Mouse (Mus musculus): ENCODE data around the gene Shld2. TPM values are rescaled to one million over a fixed set of nuclear protein-coding genes. Genes with fewer than 3 reads are reported as not detected.

Shld2 gene
- polyA plus RNA-seq, 1 experiment from 2014 or later, result 9.0 TPM

DNA sequence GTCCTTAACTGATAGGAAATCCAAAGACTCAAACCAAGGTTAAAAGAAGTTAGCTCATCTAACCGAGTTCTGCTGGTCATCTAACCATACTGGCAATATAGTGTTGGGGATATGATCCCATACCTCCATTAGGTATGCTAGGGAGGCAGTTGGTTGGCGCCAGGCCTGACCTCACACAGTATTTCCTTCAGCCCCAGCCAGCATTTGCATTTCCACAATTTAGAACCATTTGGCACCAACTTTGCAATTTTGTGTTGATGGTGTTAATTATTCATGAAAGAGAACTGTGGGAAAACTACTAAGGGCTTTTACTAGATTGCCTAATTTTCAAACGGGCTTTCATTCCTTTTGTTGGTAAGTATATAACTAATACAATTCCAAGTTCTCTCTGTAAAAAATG is 21.6 kb upstream of the Shld2 start:
- Histone ChIP-seq H3K4me3 (ENCODE audit: low read depth, low read length) (no peak overlapping the region), H3K4me2 (ENCODE audit: low read depth, low read length, severe bottlenecking) (no peak overlapping the region), H3K9me3 (ENCODE audit: control insufficient read depth, low read length) (no peaks in the 10 kb centered on the region), H3K27me3 (ENCODE audit: control insufficient read depth, insufficient read depth, low read length) (no peaks in the 10 kb centered on the region), H3K9ac (ENCODE audit: low read length) (no peak overlapping the region), H3K36me3 (ENCODE audit: control insufficient read depth, insufficient read depth, low read length) (peaks cover 5% of the 10 kb centered on the region; the same call in 1 of the 2 replicates), H3K27ac (ENCODE audit: low read depth, low read length) (no peak overlapping the region), H3K4me1 (replicated peaks; ENCODE audit: control insufficient read depth, insufficient read depth, low read length) (no peaks in the 10 kb centered on the region)
- DNase-seq (ENCODE audit: low spot score) (no peak), ATAC-seq (replicated peaks; ENCODE audit: low FRiP score) (no peak)
- WGBS, result 90% methylated on average over 3 of the region's 3 CpGs

DNA sequence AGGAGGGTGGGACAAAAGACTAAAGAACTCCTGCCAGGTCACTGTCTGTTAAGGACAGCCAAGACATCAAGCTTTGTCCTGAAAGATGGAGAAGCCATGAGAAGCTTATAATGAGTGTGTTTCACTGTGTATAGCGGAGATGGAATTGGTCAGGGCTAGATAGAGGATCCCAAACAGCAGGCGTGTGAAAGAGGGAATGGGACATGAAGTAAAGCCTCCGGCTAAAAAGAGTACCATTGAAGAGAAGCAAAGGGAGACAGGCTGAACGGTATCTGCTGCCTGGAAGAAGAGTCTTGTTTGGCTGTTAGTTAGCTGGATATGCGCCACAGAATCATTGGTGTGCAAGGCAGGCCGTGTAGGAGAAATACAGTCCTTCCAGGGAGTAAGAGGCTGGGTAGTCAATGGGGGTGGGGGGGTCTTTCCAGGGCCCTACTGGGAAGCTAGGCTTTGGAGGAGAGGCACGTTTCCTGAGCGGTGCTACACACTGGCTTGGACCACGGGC is 20.4 kb upstream of the Shld2 start:
- Histone ChIP-seq H3K4me2 (ENCODE audit: low read depth, low read length, severe bottlenecking) (no peak overlapping the region), H3K9me3 (ENCODE audit: control insufficient read depth, low read length) (no peaks in the 10 kb centered on the region), H3K4me1 (replicated peaks; ENCODE audit: control insufficient read depth, insufficient read depth, low read length) (no peaks in the 10 kb centered on the region), H3K27ac (ENCODE audit: low read depth, low read length) (no peak overlapping the region), H3K4me3 (ENCODE audit: low read depth, low read length) (no peak overlapping the region), H3K9ac (ENCODE audit: low read length) (no peak overlapping the region), H3K27me3 (ENCODE audit: control insufficient read depth, insufficient read depth, low read length) (no peaks in the 10 kb centered on the region), H3K36me3 (ENCODE audit: control insufficient read depth, insufficient read depth, low read length) (peaks cover 5% of the 10 kb centered on the region; the same call in 1 of the 2 replicates)
- no peak for DNase-seq (ENCODE audit: low spot score)
- ATAC-seq (replicated peaks; ENCODE audit: low FRiP score), result no peak
- 86% methylated on average over 9 of the region's 9 CpGs for WGBS

DNA sequence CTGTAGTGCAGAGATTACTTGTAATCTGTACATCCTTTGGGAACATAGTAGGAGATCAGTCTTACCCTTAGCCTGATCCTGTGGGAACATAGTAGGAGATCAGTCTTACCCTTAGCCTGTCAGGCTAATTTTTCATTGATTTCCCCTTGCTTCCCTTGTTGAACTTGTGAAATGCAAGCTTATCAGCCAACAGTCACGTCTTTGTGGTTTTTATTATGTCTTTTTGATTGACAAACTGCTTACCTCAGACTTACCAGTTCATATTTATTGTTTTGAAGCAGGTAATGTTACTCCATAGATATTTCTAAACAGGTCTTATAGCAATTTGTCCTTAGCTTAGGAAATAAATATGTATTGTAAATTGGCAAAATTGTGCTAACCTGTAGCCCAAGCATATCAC is 17.3 kb upstream of the Shld2 start:
- Histone ChIP-seq H3K27me3 (ENCODE audit: control insufficient read depth, insufficient read depth, low read length) (no peaks in the 10 kb centered on the region), H3K4me3 (ENCODE audit: low read depth, low read length) (no peak overlapping the region), H3K9me3 (ENCODE audit: control insufficient read depth, low read length) (no peaks in the 10 kb centered on the region), H3K27ac (ENCODE audit: low read depth, low read length) (no peak overlapping the region), H3K9ac (ENCODE audit: low read length) (no peak overlapping the region), H3K4me1 (replicated peaks; ENCODE audit: control insufficient read depth, insufficient read depth, low read length) (no peaks in the 10 kb centered on the region), H3K36me3 (ENCODE audit: control insufficient read depth, insufficient read depth, low read length) (peaks cover 2% of the 10 kb centered on the region; the same call in 1 of the 2 replicates), H3K4me2 (ENCODE audit: low read depth, low read length, severe bottlenecking) (no peak overlapping the region)
- ATAC-seq (replicated peaks; ENCODE audit: low FRiP score), result no peak
- DNase-seq (ENCODE audit: low spot score), result no peak
- 76% methylated on average over 1 of the region's 1 CpGs for WGBS

DNA sequence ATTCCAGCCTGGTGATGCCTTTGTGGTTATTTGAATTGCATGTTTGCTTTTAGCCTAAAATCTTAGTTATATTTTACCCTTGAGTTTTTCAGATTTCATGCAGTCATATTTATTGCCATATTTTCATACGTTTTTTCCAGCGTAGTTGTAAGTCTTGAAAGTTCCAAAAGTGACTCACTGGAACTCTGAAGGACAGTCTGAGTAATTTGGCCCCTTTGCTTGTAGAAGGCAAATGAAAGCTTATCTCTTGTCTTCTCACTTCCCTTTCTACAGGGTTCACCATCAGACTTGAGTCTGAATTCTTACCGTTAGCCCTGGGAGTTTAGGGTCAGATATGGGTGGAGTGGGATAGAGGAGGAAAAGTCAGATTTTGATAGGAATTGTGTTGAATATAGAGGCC is 16.3 kb upstream of the Shld2 start:
- no peak overlapping the region for H3K27ac ChIP-seq (ENCODE audit: low read depth, low read length)
- no peak overlapping the region for H3K4me3 ChIP-seq (ENCODE audit: low read depth, low read length)
- no peaks in the 10 kb centered on the region for H3K9me3 ChIP-seq (ENCODE audit: control insufficient read depth, low read length)
- H3K27me3 ChIP-seq (ENCODE audit: control insufficient read depth, insufficient read depth, low read length), result no peaks in the 10 kb centered on the region
- WGBS, result 95% methylated on average over 3 of the region's 3 CpGs
- H3K36me3 ChIP-seq (ENCODE audit: control insufficient read depth, insufficient read depth, low read length), result peaks cover 2% of the 10 kb centered on the region; the same call in 1 of the 2 replicates
- no peak for DNase-seq (ENCODE audit: low spot score)
- H3K4me2 ChIP-seq (ENCODE audit: low read depth, low read length, severe bottlenecking), result no peak overlapping the region
- H3K4me1 ChIP-seq (replicated peaks; ENCODE audit: control insufficient read depth, insufficient read depth, low read length), result no peaks in the 10 kb centered on the region
- no peak for ATAC-seq (replicated peaks; ENCODE audit: low FRiP score)
- H3K9ac ChIP-seq (ENCODE audit: low read length), result no peak overlapping the region

DNA sequence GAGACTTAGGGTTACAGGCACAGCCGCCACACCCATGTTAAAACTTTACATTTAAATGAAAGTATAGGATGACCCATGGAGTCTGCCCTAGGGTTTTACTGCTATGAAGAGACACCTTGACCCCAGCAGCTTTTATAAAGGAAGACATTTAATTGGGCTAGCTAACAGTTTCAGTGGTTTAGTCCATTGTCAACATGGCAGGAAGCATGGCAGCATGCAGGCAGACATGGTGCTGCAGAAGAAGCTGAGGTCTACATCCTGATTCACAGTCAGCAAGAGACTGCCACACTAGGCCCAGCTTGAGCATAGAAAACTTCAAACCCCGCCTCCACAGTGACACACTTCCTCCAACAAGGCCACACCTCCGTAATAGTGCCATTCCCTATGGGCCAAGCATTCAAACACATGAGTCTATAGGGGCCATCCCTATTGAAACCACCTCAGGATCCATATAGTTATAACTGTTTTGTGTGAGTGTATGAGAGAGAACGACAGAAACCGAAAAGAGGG is 13.3 kb upstream of the Shld2 start:
- no peak overlapping the region for H3K9ac ChIP-seq (ENCODE audit: low read length)
- H3K27ac ChIP-seq (ENCODE audit: low read depth, low read length), result no peak overlapping the region
- ATAC-seq (replicated peaks; ENCODE audit: low FRiP score) (no peak), DNase-seq (ENCODE audit: low spot score) (no peak)
- WGBS, result 96% methylated on average over 5 of the region's 5 CpGs
- no peak overlapping the region for H3K4me3 ChIP-seq (ENCODE audit: low read depth, low read length)
- H3K27me3 ChIP-seq (ENCODE audit: control insufficient read depth, insufficient read depth, low read length), result no peaks in the 10 kb centered on the region
- H3K4me1 ChIP-seq (replicated peaks; ENCODE audit: control insufficient read depth, insufficient read depth, low read length), result no peaks in the 10 kb centered on the region
- H3K4me2 ChIP-seq (ENCODE audit: low read depth, low read length, severe bottlenecking), result no peak overlapping the region
- no peaks in the 10 kb centered on the region; the same call in 1 of the 2 replicates for H3K36me3 ChIP-seq (ENCODE audit: control insufficient read depth, insufficient read depth, low read length)
- no peaks in the 10 kb centered on the region for H3K9me3 ChIP-seq (ENCODE audit: control insufficient read depth, low read length)

DNA sequence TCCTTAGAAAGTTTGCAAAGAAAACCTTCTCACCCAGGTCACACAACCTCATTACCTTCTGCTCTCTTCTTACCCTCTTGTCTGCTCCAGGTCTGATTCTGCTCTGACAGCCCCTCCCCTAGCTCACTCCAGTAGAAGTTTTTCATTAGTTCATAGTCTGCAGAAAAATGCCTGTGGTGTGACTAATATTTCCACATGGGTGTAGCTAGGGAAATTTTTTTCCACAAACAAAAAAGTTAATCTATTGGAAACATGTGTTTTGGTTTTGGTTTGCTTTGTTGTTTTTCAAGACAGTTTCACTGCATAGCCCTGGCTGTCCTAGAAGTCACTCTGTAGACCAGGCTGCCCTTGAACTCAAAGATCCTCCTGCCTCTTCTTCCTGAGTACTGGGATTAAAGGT is 7.8 kb upstream of the Shld2 start:
- no peaks in the 10 kb centered on the region; the same call in 1 of the 2 replicates for H3K36me3 ChIP-seq (ENCODE audit: control insufficient read depth, insufficient read depth, low read length)
- H3K27me3 ChIP-seq (ENCODE audit: control insufficient read depth, insufficient read depth, low read length), result no peaks in the 10 kb centered on the region
- ATAC-seq (replicated peaks; ENCODE audit: low FRiP score), result no peak
- no peak for DNase-seq (ENCODE audit: low spot score)
- H3K4me2 ChIP-seq (ENCODE audit: low read depth, low read length, severe bottlenecking), result no peak overlapping the region
- no peak overlapping the region for H3K27ac ChIP-seq (ENCODE audit: low read depth, low read length)
- H3K4me3 ChIP-seq (ENCODE audit: low read depth, low read length), result no peak overlapping the region
- H3K9ac ChIP-seq (ENCODE audit: low read length), result no peak overlapping the region
- no peaks in the 10 kb centered on the region; the same call in 1 of the 2 replicates for H3K4me1 ChIP-seq (replicated peaks; ENCODE audit: control insufficient read depth, insufficient read depth, low read length)
- H3K9me3 ChIP-seq (ENCODE audit: control insufficient read depth, low read length), result no peaks in the 10 kb centered on the region

DNA sequence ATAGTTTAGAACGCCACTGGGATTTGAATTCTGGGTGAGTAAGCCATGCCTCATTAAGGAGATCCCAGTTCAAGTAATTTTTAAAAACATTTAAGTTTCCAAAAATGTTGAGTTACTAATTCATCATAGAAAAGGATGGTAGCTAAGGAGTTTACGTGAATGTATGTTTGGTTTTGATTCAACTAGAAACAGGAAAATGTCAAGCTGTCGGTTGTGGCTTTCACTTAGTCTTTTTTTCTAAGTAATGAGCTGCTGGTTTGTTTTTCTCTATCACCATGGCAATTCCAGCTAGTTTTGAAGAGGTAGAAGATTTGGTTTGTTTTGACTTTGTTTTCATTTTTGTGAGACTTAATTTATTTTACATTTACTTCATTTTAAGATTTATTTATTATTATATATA is 7.1 kb upstream of the Shld2 start:
- DNase-seq (ENCODE audit: low spot score) (no peak), ATAC-seq (replicated peaks; ENCODE audit: low FRiP score) (no peak)
- no peaks in the 10 kb centered on the region for H3K9me3 ChIP-seq (ENCODE audit: control insufficient read depth, low read length)
- H3K9ac ChIP-seq (ENCODE audit: low read length), result no peak overlapping the region
- 96% methylated on average over 3 of the region's 3 CpGs for WGBS
- H3K4me2 ChIP-seq (ENCODE audit: low read depth, low read length, severe bottlenecking), result no peak overlapping the region
- no peaks in the 10 kb centered on the region; the same call in 1 of the 2 replicates for H3K36me3 ChIP-seq (ENCODE audit: control insufficient read depth, insufficient read depth, low read length)
- H3K27me3 ChIP-seq (ENCODE audit: control insufficient read depth, insufficient read depth, low read length), result no peaks in the 10 kb centered on the region
- no peak overlapping the region for H3K4me3 ChIP-seq (ENCODE audit: low read depth, low read length)
- H3K27ac ChIP-seq (ENCODE audit: low read depth, low read length), result no peak overlapping the region
- no peaks in the 10 kb centered on the region; the same call in 1 of the 2 replicates for H3K4me1 ChIP-seq (replicated peaks; ENCODE audit: control insufficient read depth, insufficient read depth, low read length)

DNA sequence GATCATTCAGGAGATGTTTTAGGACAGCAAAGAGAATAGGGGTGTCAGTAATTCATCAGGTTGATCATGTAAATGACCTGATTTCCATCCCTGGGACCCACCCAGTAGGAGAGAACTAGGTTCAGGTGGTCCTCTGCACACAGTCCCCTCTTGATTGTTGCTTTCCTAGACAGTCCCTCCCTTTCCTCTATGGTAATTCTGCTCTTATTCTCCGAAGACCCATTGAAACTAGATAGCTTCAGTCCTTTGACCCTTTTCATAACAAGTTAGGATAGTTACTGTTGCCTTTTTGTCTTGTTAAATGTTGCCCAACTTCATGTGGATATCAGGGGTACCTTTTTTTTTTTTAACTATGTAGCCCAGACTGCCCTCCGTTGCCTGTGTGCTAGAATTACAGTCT is 6.1 kb upstream of the Shld2 start:
- DNase-seq (ENCODE audit: low spot score) (no peak), ATAC-seq (replicated peaks; ENCODE audit: low FRiP score) (no peak)
- H3K27me3 ChIP-seq (ENCODE audit: control insufficient read depth, insufficient read depth, low read length), result no peaks in the 10 kb centered on the region
- H3K36me3 ChIP-seq (ENCODE audit: control insufficient read depth, insufficient read depth, low read length), result no peaks in the 10 kb centered on the region; the same call in 1 of the 2 replicates
- no peak overlapping the region for H3K9ac ChIP-seq (ENCODE audit: low read length)
- no peak overlapping the region for H3K27ac ChIP-seq (ENCODE audit: low read depth, low read length)
- H3K4me1 ChIP-seq (replicated peaks; ENCODE audit: control insufficient read depth, insufficient read depth, low read length), result no peaks in the 10 kb centered on the region; the same call in 1 of the 2 replicates
- WGBS, result 85% methylated on average over 2 of the region's 2 CpGs
- H3K9me3 ChIP-seq (ENCODE audit: control insufficient read depth, low read length), result no peaks in the 10 kb centered on the region
- no peak overlapping the region for H3K4me2 ChIP-seq (ENCODE audit: low read depth, low read length, severe bottlenecking)
- no peak overlapping the region for H3K4me3 ChIP-seq (ENCODE audit: low read depth, low read length)

DNA sequence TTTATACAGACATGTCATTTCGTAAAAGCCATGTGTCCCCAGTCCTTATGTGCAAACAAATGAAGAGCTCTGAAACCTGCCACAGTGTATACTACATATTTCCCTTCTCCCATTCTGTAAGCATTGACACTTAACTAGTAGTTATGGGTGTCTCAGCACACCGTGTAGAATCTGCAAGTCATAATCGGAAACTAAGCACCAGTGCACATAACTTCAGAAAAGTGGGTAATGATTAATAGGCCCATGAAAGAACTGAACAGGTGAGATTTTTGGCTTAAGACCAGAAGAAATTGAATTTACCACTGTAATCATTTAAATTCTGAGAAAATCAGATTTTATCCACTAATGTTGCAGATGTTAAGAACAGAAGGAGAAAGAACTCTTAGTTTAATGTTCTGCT is 4.5 kb upstream of the Shld2 start:
- Histone ChIP-seq H3K4me2 (ENCODE audit: low read depth, low read length, severe bottlenecking) (no peak overlapping the region), H3K27ac (ENCODE audit: low read depth, low read length) (no peak overlapping the region), H3K4me1 (replicated peaks; ENCODE audit: control insufficient read depth, insufficient read depth, low read length) (peaks cover under 1% of the 10 kb centered on the region; the same call in 1 of the 2 replicates), H3K36me3 (ENCODE audit: control insufficient read depth, insufficient read depth, low read length) (no peaks in the 10 kb centered on the region; the same call in 1 of the 2 replicates), H3K27me3 (ENCODE audit: control insufficient read depth, insufficient read depth, low read length) (no peaks in the 10 kb centered on the region), H3K4me3 (ENCODE audit: low read depth, low read length) (no peak overlapping the region), H3K9me3 (ENCODE audit: control insufficient read depth, low read length) (no peaks in the 10 kb centered on the region), H3K9ac (ENCODE audit: low read length) (no peak overlapping the region)
- 91% methylated on average over 3 of the region's 3 CpGs for WGBS
- DNase-seq (ENCODE audit: low spot score) (no peak), ATAC-seq (replicated peaks; ENCODE audit: low FRiP score) (no peak)

All from forebrain, embryonic 11.5 days (tissue).